21 mouse cellular contexts compared by ENCODE assay signal in the genomic region with DNA sequence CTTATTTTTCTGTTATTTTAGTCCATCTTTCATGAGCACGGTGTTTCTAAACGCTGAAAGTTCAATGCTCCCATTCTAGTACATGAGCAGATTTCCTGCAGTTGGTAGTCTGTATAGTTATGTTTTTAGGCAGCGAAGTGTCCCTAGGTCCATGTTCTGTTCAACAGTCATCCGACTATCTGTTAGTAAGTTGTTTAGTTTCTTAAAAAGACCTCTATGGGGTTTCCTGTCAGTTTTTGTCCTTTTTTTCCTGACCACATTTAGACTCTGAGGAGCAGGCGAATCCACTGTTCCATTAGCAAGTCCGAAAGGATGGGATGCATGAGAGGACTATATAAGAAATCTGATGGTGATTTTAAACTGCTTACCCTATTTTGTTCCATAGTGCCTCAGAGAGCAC. TPM values are rescaled to one million over a fixed set of nuclear protein-coding genes. Genes with fewer than 3 reads are reported as not detected.
DNase-seq lines count a peak whose midpoint lies in the region; ATAC-seq and TF ChIP-seq lines count a peak whose summit lies in the region.
"Not testable (repeated sequence)": the region's sequence is repeated elsewhere in the genome, so short reads cannot be mapped to it uniquely, and the experiment has no call there.
"Had no signal": no experiment of that assay in that cellular context is flagged by ENCODE, and none has a peak within 500 bp of the region (broad histone marks: within the 10 kb centered on the region; RNA-seq: fewer than 3 reads in every experiment).

No protein-coding gene starts in this region.

- DNase-seq in brain, embryonic 14.5 days (ENCODE audit: low read depth), result peak; percentile 5
- peak; percentile 11 for DNase-seq in embryo, embryonic 11 days
- DNase-seq in embryonic facial prominence, embryonic 11.5 days (ENCODE audit: low spot score), result peak; percentile 11
- peak; percentile 16 for DNase-seq in hindbrain, embryonic 14.5 days (ENCODE audit: low spot score)
- DNase-seq in midbrain, embryonic 11.5 days (ENCODE audit: low spot score, missing footprints), result peak; percentile 91
- peak; percentile 7 for DNase-seq in neural tube, embryonic 11.5 days (ENCODE audit: low spot score)
- DNase-seq in splenic B cell, adult 2 months (ENCODE audit: low read depth, low spot score), result peak; percentile 0

- not testable (repeated sequence) for H3K9ac ChIP-seq in embryonic facial prominence, embryonic 11.5 days (replicated peaks; ENCODE audit: low read length); hindbrain, embryonic 14.5 days; midbrain, embryonic 11.5 days (ENCODE audit: low read length); neural tube, embryonic 11.5 days (ENCODE audit: low read length)

- not testable (repeated sequence) for H3K27ac ChIP-seq in embryonic facial prominence, embryonic 11.5 days (replicated peaks; ENCODE audit: low read depth, low read length); hindbrain, embryonic 14.5 days; midbrain, embryonic 11.5 days (ENCODE audit: low read depth, low read length); neural tube, embryonic 11.5 days (ENCODE audit: low read depth, low read length)

- H3K27me3 ChIP-seq in embryonic facial prominence, embryonic 11.5 days (ENCODE audit: control insufficient read depth, insufficient read depth, low read length); splenic B cell, adult 2 months (ENCODE audit: control insufficient read depth, insufficient read depth, low read length, poor library complexity, severe bottlenecking): not testable (repeated sequence)
- H3K27me3 ChIP-seq in hindbrain, embryonic 14.5 days (ENCODE audit: control insufficient read depth, insufficient read depth, low read length), result peaks cover 18% of the 10 kb centered on the region
- peaks cover 12% of the 10 kb centered on the region for H3K27me3 ChIP-seq in midbrain, embryonic 11.5 days (ENCODE audit: control insufficient read depth, insufficient read depth, low read length)
- peaks cover 20% of the 10 kb centered on the region for H3K27me3 ChIP-seq in neural tube, embryonic 11.5 days (ENCODE audit: control insufficient read depth, insufficient read depth, low read length)

- H3K36me3 ChIP-seq in embryonic facial prominence, embryonic 11.5 days (replicated peaks; ENCODE audit: control insufficient read depth, insufficient read depth, low read depth, low read length); hindbrain, embryonic 14.5 days (replicated peaks; ENCODE audit: control insufficient read depth, insufficient read depth); midbrain, embryonic 11.5 days (ENCODE audit: control insufficient read depth, insufficient read depth, low read length); neural tube, embryonic 11.5 days (ENCODE audit: control insufficient read depth, insufficient read depth, low read length); splenic B cell, adult 2 months (ENCODE audit: control insufficient read depth, insufficient read depth, low read length, poor library complexity, severe bottlenecking): not testable (repeated sequence)

- WGBS in embryonic facial prominence, embryonic 11.5 days, result 5% methylated on average over 6 of the region's 6 CpGs
- 4% methylated on average over 6 of the region's 6 CpGs for WGBS in hindbrain, embryonic 14.5 days
- WGBS in midbrain, embryonic 11.5 days, result 6% methylated on average over 6 of the region's 6 CpGs
- WGBS in neural tube, embryonic 11.5 days, result 5% methylated on average over 6 of the region's 6 CpGs

- ATAC-seq in embryonic facial prominence, embryonic 11.5 days (replicated peaks; ENCODE audit: insufficient number of reproducible peaks, low FRiP score, low TSS enrichment, low read depth); hindbrain, embryonic 14.5 days (ENCODE audit: low FRiP score); midbrain, embryonic 11.5 days (ENCODE audit: low FRiP score); neural tube, embryonic 11.5 days (ENCODE audit: insufficient read depth, low FRiP score, low TSS enrichment): not testable (repeated sequence)

- H3K4me3 ChIP-seq in embryonic facial prominence, embryonic 11.5 days (ENCODE audit: low read depth, low read length); hindbrain, embryonic 14.5 days (replicated peaks; ENCODE audit: low read length); midbrain, embryonic 11.5 days (ENCODE audit: low read depth, low read length); neural tube, embryonic 11.5 days (ENCODE audit: low read depth, low read length): not testable (repeated sequence)

- TF ChIP-seq POLR2A in brain, embryonic 14.5 days (IDR thresholded peaks at IDR 0.05; ENCODE audit: borderline replicate concordance, extremely low read depth, insufficient read depth, insufficient read length, poor library complexity, severe bottlenecking), result not testable (repeated sequence)

- H3K4me2 ChIP-seq in embryonic facial prominence, embryonic 11.5 days (ENCODE audit: low read depth, low read length); hindbrain, embryonic 14.5 days (replicated peaks); midbrain, embryonic 11.5 days; neural tube, embryonic 11.5 days (ENCODE audit: low read depth): not testable (repeated sequence)

- H3K9me3 ChIP-seq in embryonic facial prominence, embryonic 11.5 days (replicated peaks; ENCODE audit: control insufficient read depth, low read length); hindbrain, embryonic 14.5 days (ENCODE audit: control insufficient read depth, low read length); midbrain, embryonic 11.5 days (ENCODE audit: control insufficient read depth, low read length); neural tube, embryonic 11.5 days (ENCODE audit: control insufficient read depth, low read length): not testable (repeated sequence)

- H3K4me1 ChIP-seq in embryonic facial prominence, embryonic 11.5 days (ENCODE audit: control insufficient read depth, insufficient read depth, low read length); hindbrain, embryonic 14.5 days (replicated peaks; ENCODE audit: control insufficient read depth, insufficient read depth, low read length); midbrain, embryonic 11.5 days (ENCODE audit: control insufficient read depth, insufficient read depth, low read length); neural tube, embryonic 11.5 days (ENCODE audit: control insufficient read depth, insufficient read depth, low read length): not testable (repeated sequence)

- not testable (repeated sequence) for TF ChIP-seq CTCF in brain, embryonic 14.5 days (IDR thresholded peaks at IDR 0.05; ENCODE audit: borderline replicate concordance, extremely low read depth, insufficient read depth, insufficient read length)

RNA-seq across cellular contexts. Expression of a gene that starts 11.1 kb away (rescaled TPM):
- polyA plus RNA-seq in brain, embryonic 14.5 days (2012; rRNA removed), result not detected in 2 replicates
- not detected in 2 replicates for polyA plus RNA-seq in embryonic facial prominence, embryonic 11.5 days (2014; fragmentation: Nextera tagmentation; extraction: Ambion mirVana)
- polyA plus RNA-seq in hindbrain, embryonic 14.5 days (2014; fragmentation: Nextera tagmentation; extraction: Ambion mirVana), result not detected in 2 replicates
- not detected in 2 replicates for polyA plus RNA-seq in midbrain, embryonic 11.5 days (2014; fragmentation: Nextera tagmentation; extraction: Ambion mirVana)
- not detected in 2 replicates for polyA plus RNA-seq in neural tube, embryonic 11.5 days (2014; fragmentation: Nextera tagmentation; extraction: Ambion mirVana)
- polyA plus RNA-seq: CD4-positive, CD25-positive, alpha-beta regulatory T cell, adult 4 months; cortical plate, adult 2 months; embryonic facial prominence, embryonic 13.5 days; erythroblast, embryonic 14.5 days; forebrain, embryonic 13.5 days; forebrain, embryonic 16.5 days; heart, adult 2 months; heart, embryonic 10.5 days; heart, embryonic 13.5 days; heart, embryonic 16.5 days; hindbrain, embryonic 12.5 days; hindbrain, embryonic 16.5 days; intestine, embryonic 16.5 days had no signal

RNA-seq across cellular contexts. Expression of a gene that starts 14.1 kb away (rescaled TPM):
- not detected in 2 replicates for polyA plus RNA-seq in brain, embryonic 14.5 days (2012; rRNA removed)
- polyA plus RNA-seq in embryonic facial prominence, embryonic 11.5 days (2014; fragmentation: Nextera tagmentation; extraction: Ambion mirVana), result not detected in 2 replicates
- polyA plus RNA-seq in hindbrain, embryonic 14.5 days (2014; fragmentation: Nextera tagmentation; extraction: Ambion mirVana), result not detected in 2 replicates
- not detected in 2 replicates for polyA plus RNA-seq in midbrain, embryonic 11.5 days (2014; fragmentation: Nextera tagmentation; extraction: Ambion mirVana)
- not detected in 2 replicates for polyA plus RNA-seq in neural tube, embryonic 11.5 days (2014; fragmentation: Nextera tagmentation; extraction: Ambion mirVana)
- polyA plus RNA-seq: adrenal gland, adult 2 months; cortical plate, adult 2 months; embryonic facial prominence, embryonic 13.5 days; erythroblast, embryonic 14.5 days; forebrain, embryonic 13.5 days; forebrain, embryonic 16.5 days; heart, embryonic 10.5 days; heart, embryonic 13.5 days; hindbrain, embryonic 12.5 days; hindbrain, embryonic 16.5 days; intestine, embryonic 16.5 days had no signal

Comparison
In these comparisons a context has a peak if more than half of its experiments do, and no peak if none do; other contexts are left out.
1. DNase-seq: peak in every context shown above with its lines; median percentile 91 in midbrain, embryonic 11.5 days; 16 in hindbrain, embryonic 14.5 days; 11 in embryo, embryonic 11 days; 11 in embryonic facial prominence, embryonic 11.5 days; 7 in neural tube, embryonic 11.5 days; 5 in brain, embryonic 14.5 days; 0 in splenic B cell, adult 2 months.